ENCODE assay signal across 8 mouse cellular contexts in the genomic region with DNA sequence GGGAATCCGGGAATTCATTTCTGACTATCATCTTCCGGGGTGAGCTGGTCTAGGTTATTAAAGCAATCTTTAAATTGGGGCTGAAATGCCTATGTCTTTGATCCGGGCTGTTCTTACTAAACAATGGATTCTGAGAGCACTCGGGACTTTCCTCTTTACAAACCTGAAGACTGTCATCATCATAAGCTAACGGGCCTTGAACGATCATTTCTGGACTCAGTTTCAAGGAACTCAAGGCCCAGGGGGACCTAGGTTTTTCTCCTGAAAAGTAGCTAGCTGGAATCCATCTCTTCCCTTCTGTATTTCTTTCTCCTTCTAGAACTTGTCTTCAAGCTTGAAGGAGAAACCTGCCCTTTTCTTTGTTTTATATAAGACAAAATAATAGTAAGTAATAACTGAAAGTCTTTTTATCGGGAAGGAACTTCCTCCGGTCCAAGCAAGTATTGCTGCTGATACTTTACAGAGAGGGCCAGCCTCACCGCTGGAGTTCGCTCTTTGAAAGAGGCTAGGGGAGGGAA. TPM values are rescaled to one million over a fixed set of nuclear protein-coding genes. Genes with fewer than 3 reads are reported as not detected.
DNase-seq lines count a peak whose midpoint lies in the region; ATAC-seq and TF ChIP-seq lines count a peak whose summit lies in the region.

No protein-coding gene starts in this region.

- no peaks in the 10 kb centered on the region for H3K9me3 ChIP-seq in lung, postnatal 0 days (ENCODE audit: low read length)
- H3K9me3 ChIP-seq in forebrain, embryonic 13.5 days (replicated peaks), result no peaks in the 10 kb centered on the region
- no peaks in the 10 kb centered on the region for H3K9me3 ChIP-seq in limb, embryonic 12.5 days

- no peak for TF ChIP-seq POLR2A in small intestine, adult 2 months (IDR thresholded peaks at IDR 0.05; ENCODE audit: low read depth, low read length)

- TF ChIP-seq EP300 in lung, postnatal 0 days (IDR thresholded peaks at IDR 0.05), result no peak

- H3K36me3 ChIP-seq in lung, postnatal 0 days (ENCODE audit: insufficient read depth, low read length), result no peaks in the 10 kb centered on the region
- H3K36me3 ChIP-seq in forebrain, embryonic 13.5 days (ENCODE audit: poor library complexity, severe bottlenecking), result no peaks in the 10 kb centered on the region
- H3K36me3 ChIP-seq in limb, embryonic 12.5 days, result no peaks in the 10 kb centered on the region
- no peaks in the 10 kb centered on the region for H3K36me3 ChIP-seq in small intestine, adult 2 months (ENCODE audit: control insufficient read depth, insufficient read depth, low read length)

- no peaks in the 10 kb centered on the region; the same call in 1 of the 2 replicates for H3K4me1 ChIP-seq in lung, postnatal 0 days (ENCODE audit: insufficient read depth, low read depth, low read length)
- H3K4me1 ChIP-seq in forebrain, embryonic 13.5 days, result peaks cover 22% of the 10 kb centered on the region
- peaks cover 23% of the 10 kb centered on the region for H3K4me1 ChIP-seq in limb, embryonic 12.5 days (replicated peaks)
- H3K4me1 ChIP-seq in small intestine, adult 2 months (ENCODE audit: control insufficient read depth, insufficient read depth, insufficient read length, low read length), result peaks cover 6% of the 10 kb centered on the region; the same call in 1 of the 2 replicates

- H3K27ac ChIP-seq in lung, postnatal 0 days (ENCODE audit: low read length), result peak overlapping the region; percentile 75; the same call in 1 of the 2 replicates
- peak overlapping the region; percentile 59; the same call in 1 of the 2 replicates for H3K27ac ChIP-seq in forebrain, embryonic 13.5 days
- no peak overlapping the region for H3K27ac ChIP-seq in limb, embryonic 12.5 days
- H3K27ac ChIP-seq in small intestine, adult 2 months (ENCODE audit: insufficient read depth, low read depth, low read length), result peak overlapping the region; percentile 47; the same call in 1 of the 2 replicates

- peak overlapping the region; percentile 39; the same call in 1 of the 2 replicates for H3K9ac ChIP-seq in lung, postnatal 0 days (replicated peaks; ENCODE audit: low read depth)
- H3K9ac ChIP-seq in forebrain, embryonic 13.5 days, result peak overlapping the region; percentile 84
- H3K9ac ChIP-seq in limb, embryonic 12.5 days (replicated peaks), result peak overlapping the region; percentile 72; the same call in 1 of the 2 replicates

- intact Hi-C loops in left cerebral cortex, postnatal 36 days (cut with DNase I), result no loop called here

- WGBS in lung, postnatal 0 days, result 25% methylated on average over 10 of the region's 10 CpGs
- WGBS in forebrain, embryonic 13.5 days, result 14% methylated on average over 10 of the region's 10 CpGs
- 19% methylated on average over 10 of the region's 10 CpGs for WGBS in limb, embryonic 12.5 days
- WGBS in small intestine, adult 2 months, result 20% methylated on average over 10 of the region's 10 CpGs

- no peaks in the 10 kb centered on the region for H3K27me3 ChIP-seq in lung, postnatal 0 days (replicated peaks; ENCODE audit: insufficient read depth, low read length)
- H3K27me3 ChIP-seq in forebrain, embryonic 13.5 days, result peaks cover 20% of the 10 kb centered on the region
- peaks cover 52% of the 10 kb centered on the region for H3K27me3 ChIP-seq in limb, embryonic 12.5 days
- peaks cover 26% of the 10 kb centered on the region for H3K27me3 ChIP-seq in small intestine, adult 2 months (ENCODE audit: control insufficient read depth, insufficient read depth, low read length)

- H3K4me3 ChIP-seq in lung, postnatal 0 days (ENCODE audit: low read depth, low read length), result peak overlapping the region; percentile 72
- peak overlapping the region; percentile 76 for H3K4me3 ChIP-seq in forebrain, embryonic 13.5 days
- peak overlapping the region; percentile 76 for H3K4me3 ChIP-seq in limb, embryonic 12.5 days (replicated peaks)
- H3K4me3 ChIP-seq in small intestine, adult 2 months (ENCODE audit: low read depth, low read length), result peak overlapping the region; percentile 91

- peak overlapping the region; percentile 79 for H3K4me2 ChIP-seq in lung, postnatal 0 days (replicated peaks; ENCODE audit: low read depth, low read length)
- peak overlapping the region; percentile 95 for H3K4me2 ChIP-seq in forebrain, embryonic 13.5 days
- H3K4me2 ChIP-seq in limb, embryonic 12.5 days, result peak overlapping the region; percentile 97

- ATAC-seq in lung, postnatal 0 days, result no peak
- ATAC-seq in forebrain, embryonic 13.5 days, result no peak
- no peak for ATAC-seq in limb, embryonic 12.5 days (ENCODE audit: insufficient number of reproducible peaks, insufficient read depth, low FRiP score, low TSS enrichment, low read depth)
- ATAC-seq in CD4-positive, CD25-positive, alpha-beta regulatory T cell, adult 4 months, result no peak

- TF ChIP-seq CTCF in lung, postnatal 0 days (IDR thresholded peaks at IDR 0.05), result no peak
- no peak for TF ChIP-seq CTCF in small intestine, adult 2 months (IDR thresholded peaks at IDR 0.05; ENCODE audit: extremely low read depth, insufficient read length, insufficient replicate concordance, low read depth, low read length)

- DNase-seq in lung, postnatal 0 days (ENCODE audit: low spot score), result peak; percentile 6
- DNase-seq in lung, postnatal 14 days, result no peak
- no peak for DNase-seq in embryo, embryonic 10 days (ENCODE audit: low spot score)
- DNase-seq in left cerebral cortex, postnatal 36 days (ENCODE audit: low spot score in 2 of 2), result no peak

RNA-seq across cellular contexts. Expression of gene Lmo2, which starts 11.2 kb away (rescaled TPM):
- polyA plus RNA-seq in lung, postnatal 0 days (2015; fragmentation: Nextera tagmentation; extraction: Ambion mirVana), result 30.6 and 46.5 TPM in 2 replicates
- 19.8 and 23.3 TPM in 2 replicates for polyA plus RNA-seq in forebrain, embryonic 13.5 days (2015; fragmentation: Nextera tagmentation; extraction: Ambion mirVana)
- polyA plus RNA-seq in limb, embryonic 12.5 days (2016; fragmentation: Nextera tagmentation; extraction: Ambion mirVana), result 20.0 and 22.6 TPM in 2 replicates
- polyA plus RNA-seq in small intestine, adult 2 months (2012; rRNA removed), result 7.5 and 13.1 TPM in 2 replicates
- polyA plus RNA-seq in CD4-positive, CD25-positive, alpha-beta regulatory T cell, adult 4 months (2017; shearing (Covaris generic)), result 1 to 10 TPM in 1 of 2 experiments, under 1 TPM in 1; 0.38 to 2.1 TPM
- 10 to 100 TPM; 15.5 to 17.7 TPM for total RNA-seq in left cerebral cortex, postnatal 36 days (2021)

RNA-seq across cellular contexts. Expression of gene Fbxo3, which starts 58.5 kb away (rescaled TPM):
- 38.3 and 40.9 TPM in 2 replicates for polyA plus RNA-seq in lung, postnatal 0 days (2015; fragmentation: Nextera tagmentation; extraction: Ambion mirVana)
- 60.2 and 60.6 TPM in 2 replicates for polyA plus RNA-seq in forebrain, embryonic 13.5 days (2015; fragmentation: Nextera tagmentation; extraction: Ambion mirVana)
- polyA plus RNA-seq in limb, embryonic 12.5 days (2016; fragmentation: Nextera tagmentation; extraction: Ambion mirVana), result 54.7 and 55.0 TPM in 2 replicates
- polyA plus RNA-seq in small intestine, adult 2 months (2012; rRNA removed), result 4.6 and 6.9 TPM in 2 replicates
- 10 to 100 TPM; 39.2 to 39.4 TPM for polyA plus RNA-seq in CD4-positive, CD25-positive, alpha-beta regulatory T cell, adult 4 months (2017; shearing (Covaris generic))
- total RNA-seq in left cerebral cortex, postnatal 36 days (2021), result 10 to 100 TPM; 54.5 to 57.6 TPM

RNA-seq across cellular contexts. Expression of gene 4931422A03Rik, which starts 59.2 kb away (rescaled TPM):
- 1.4 and 1.6 TPM in 2 replicates for polyA plus RNA-seq in lung, postnatal 0 days (2015; fragmentation: Nextera tagmentation; extraction: Ambion mirVana)
- polyA plus RNA-seq in forebrain, embryonic 13.5 days (2015; fragmentation: Nextera tagmentation; extraction: Ambion mirVana), result 1.7 and 1.8 TPM in 2 replicates
- 2.6 and 3.4 TPM in 2 replicates for polyA plus RNA-seq in limb, embryonic 12.5 days (2016; fragmentation: Nextera tagmentation; extraction: Ambion mirVana)
- not detected in 2 replicates for polyA plus RNA-seq in small intestine, adult 2 months (2012; rRNA removed)
- polyA plus RNA-seq in CD4-positive, CD25-positive, alpha-beta regulatory T cell, adult 4 months (2017; shearing (Covaris generic)), result under 1 TPM in 1 of 2 experiments, not detected in 1; 0.93 TPM
- total RNA-seq in left cerebral cortex, postnatal 36 days (2021), result not detected
